Mouse (Mus musculus) megakaryocyte, embryonic 14.5 days (primary cell): Measurements from ENCODE around the gene Thoc7.

ENCODE experiments used
- FLI1 ChIP-seq: IDR thresholded peaks from 2 replicates; pipeline ENCODE4 v1.6.1; 2012; ENCODE audit warnings: low read length, inconsistent platforms, mixed read lengths
- GATA1 ChIP-seq: IDR thresholded peaks from 3 replicates; pipeline ENCODE4 v1.6.1; 2012; ENCODE audit warnings: mixed read lengths, low read length, inconsistent platforms, borderline replicate concordance

GRCm38 (mm10) chr14:13917630-13918029 is 44.0 kb downstream of the Thoc7 start:
- TF ChIP-seq GATA1 (no peak), FLI1 (no peak)
